Mouse (Mus musculus) adrenal gland (tissue): ENCODE measurements around the gene S100b.

Source experiments
- intact Hi-C: fragments of 180-260 bp; cut with DNase I; formaldehyde crosslinking; loops from one replicate; pipeline ENCODE4 v1.15.1; 2025
- microRNA-seq, 2 experiments: library from miRNA; unstranded; fragments of <30 nt; microRNA quantifications; one replicate each; pipeline ENCODE4; 2019

The S100b gene

GRCm38 (mm10) chr10:76259566-76260232, 6.0 kb downstream of the S100b start:
- intact Hi-C loops = no loop called here

- intact Hi-C loops = no loop called here
These were observed 6.9 kb downstream of the S100b start for GRCm38 (mm10) chr10:76260358-76261059.

- intact Hi-C loops = no loop called here
These were observed 7.8 kb downstream of the S100b start for GRCm38 (mm10) chr10:76261447-76261846.

- intact Hi-C loops = no loop called here
These were observed 8.8 kb downstream of the S100b start for GRCm38 (mm10) chr10:76262431-76262830.

DNA sequence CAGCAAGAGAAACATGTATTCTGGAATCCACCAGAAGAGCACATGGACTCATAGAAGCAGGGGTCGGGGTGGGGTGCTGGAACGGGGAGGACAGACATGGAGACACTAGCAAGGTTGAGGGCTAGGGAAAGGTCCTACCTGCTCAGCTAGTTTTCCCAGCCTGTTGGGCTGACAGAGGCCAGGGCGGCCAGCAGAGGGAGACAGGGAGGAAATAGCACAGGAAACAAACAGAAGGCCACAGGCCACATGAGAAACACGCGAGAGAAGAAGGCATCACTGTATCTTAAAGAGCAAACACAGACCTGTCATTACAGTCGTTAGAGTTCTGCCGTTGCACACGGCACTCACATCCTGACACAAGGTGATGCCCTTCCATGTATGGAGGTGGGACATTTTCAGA, 17.6 kb downstream of the S100b start:
- intact Hi-C loops = no loop called here

DNA sequence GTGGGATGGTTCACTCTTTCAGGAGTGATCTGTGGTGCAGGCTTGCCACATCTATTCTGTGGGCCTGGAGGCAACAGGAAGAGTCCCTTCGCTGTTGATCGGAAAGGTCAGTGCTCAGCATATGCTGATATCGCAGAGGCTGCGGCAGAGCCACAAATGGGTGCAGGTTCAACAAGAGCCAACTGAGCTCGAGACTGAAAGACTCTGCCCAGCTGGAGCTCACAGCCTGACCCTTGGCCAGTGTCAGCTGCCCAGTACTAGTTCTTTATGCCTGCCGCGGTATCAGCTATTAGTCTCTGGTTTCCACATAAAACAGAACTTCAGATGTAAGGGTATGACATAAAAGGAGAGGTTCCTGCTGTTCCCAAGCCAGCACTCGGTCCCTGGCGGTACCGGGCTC, 21.6 kb downstream of the S100b start:
- intact Hi-C loops = no loop called here

- intact Hi-C loops = no loop called here
These were observed 25.0 kb downstream of the S100b start for GRCm38 (mm10) chr10:76278541-76279097.

DNA sequence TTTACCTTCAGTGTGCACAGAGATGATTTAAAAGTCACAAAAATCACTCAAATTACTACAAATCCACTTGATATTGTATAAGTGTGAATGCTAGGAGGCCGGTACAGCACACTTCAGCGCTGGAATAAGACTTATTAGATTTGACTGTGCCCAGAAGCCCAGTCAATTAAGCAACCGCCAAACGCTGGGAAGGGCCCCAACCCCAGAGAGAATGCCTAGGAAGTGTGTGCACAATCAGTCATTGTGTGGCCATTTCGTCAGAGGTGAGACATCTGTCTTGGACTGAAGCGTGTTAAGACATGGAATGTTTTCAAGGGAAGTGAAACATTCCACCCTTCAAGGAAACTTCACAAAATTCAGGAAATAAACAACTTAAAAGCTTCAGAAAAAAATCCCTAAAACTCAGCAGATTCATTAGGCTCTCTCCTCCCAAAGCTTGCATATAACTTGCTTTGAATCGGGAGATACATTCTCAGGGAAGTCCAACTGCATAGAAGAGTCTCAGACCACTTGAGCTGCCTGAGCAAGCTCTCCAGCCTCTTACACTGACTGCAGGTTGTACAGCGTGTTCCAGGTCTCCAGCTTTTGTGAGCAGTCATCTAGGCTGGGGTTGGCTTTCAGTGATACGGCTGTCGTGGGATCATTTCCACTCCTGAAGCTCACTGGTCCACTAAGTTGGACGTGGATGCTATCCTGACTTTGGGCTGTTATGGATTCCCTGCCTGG, 34.8 kb downstream of the S100b start:
- intact Hi-C loops = no loop called here

DNA sequence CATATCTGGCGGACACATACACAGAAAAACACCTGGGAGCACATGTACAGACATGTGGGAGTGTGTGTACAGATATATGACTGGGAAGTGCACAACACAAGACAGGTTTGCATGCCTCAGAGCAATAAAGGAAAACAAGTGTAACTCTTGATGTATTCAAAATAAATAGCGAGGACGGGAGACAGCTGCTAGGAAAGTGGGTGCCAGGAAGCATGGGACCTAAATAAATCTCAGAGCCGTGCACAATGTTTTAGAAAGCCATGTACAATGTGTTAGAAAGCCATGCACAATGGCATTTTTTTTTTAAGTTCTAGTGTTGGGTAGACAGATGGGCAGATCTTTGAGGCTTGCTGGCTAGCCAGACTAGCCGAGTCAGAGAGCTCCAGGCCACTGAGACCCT, 35.4 kb downstream of the S100b start:
- intact Hi-C loops = no loop called here

DNA sequence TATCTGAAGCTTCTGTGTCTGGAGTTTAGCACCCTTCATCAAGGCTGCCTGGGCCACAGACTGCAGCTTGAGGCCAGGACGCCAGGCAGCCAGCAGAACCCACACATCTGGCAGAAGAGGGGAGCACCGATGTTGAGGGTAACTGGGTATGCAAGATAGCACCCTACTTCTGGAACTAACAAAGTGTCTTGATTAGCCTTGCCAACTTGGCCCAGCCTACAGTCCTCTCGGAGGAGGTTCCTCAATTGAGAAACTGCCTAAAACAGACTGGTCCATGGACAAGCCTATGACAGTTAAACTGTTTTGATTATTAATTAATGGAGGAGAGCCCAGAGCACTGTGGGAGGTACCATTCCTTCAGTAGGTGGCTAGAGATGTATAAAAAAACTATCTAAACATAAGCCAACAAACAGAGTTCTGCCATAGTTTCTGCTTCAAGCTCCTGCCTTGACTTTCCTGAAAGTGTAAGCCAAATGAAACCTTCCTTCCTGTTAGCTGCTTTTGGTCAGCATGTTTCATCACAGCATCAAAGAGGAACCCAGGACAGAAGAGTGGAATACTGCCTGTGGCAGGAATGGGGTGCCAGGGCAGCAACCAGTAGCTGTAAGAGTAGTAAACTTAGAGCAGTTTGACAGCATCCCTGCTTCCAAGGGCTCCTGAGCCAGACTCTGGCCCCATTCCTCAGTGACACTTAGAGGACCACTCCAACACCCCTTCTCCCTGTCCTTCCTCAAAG, 36.5 kb downstream of the S100b start:
- intact Hi-C loops = no loop called here

- intact Hi-C loops = no loop called here
These were observed 39.6 kb downstream of the S100b start for GRCm38 (mm10) chr10:76293222-76293621.

DNA sequence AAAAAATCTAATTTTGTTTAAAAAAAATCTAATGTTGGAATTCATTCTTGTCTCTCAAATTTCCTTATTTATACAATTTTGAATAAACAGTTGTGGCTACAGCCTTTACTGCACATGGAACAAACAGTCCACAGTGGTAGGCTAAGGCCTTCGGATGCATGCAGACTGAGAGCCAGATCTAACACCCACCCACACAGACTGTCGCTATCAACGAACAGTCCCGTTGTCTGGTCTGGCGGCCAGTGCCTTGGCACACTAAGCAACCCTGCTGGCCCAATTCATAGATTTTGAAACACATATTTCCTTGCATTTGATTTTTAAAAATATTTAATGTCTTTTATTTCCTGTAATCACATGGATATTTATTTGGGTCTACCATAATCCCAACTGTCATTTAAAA, 46.5 kb downstream of the S100b start:
- intact Hi-C loops = loop anchor here (10.0 kb wide), 1 partner anchor 255 kb away; no protein-coding TSS in a partner anchor

DNA sequence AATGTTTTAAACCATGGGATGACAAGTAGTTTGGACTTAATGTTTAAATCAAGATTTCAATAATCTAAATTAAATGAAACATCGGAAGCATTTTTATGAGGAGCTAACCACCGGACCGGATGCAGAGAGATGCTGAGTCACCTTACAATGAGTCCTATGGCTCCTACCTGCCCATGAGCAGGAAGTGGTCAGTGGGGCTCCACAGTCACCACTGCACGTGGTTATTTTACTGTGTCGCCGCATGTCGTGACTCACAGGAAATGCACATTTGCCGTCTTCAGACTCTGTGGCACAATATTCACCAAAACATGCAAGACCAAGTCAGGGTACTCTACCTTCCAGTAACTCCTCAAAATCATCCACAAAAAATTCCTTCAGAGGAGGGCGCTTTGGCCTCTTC, 53.1 kb downstream of the S100b start:
- intact Hi-C loops = loop anchor here (10.0 kb wide), 1 partner anchor 248 kb away; no protein-coding TSS in a partner anchor

Small RNA genes lying within 50 kb of the gene (microRNA-seq; reads per million reads assigned to microRNA genes)
- gene Mir678 = 0 reads per million in 2 experiments
